Mouse (Mus musculus): Measurements from ENCODE around the gene Neb.

DNA sequence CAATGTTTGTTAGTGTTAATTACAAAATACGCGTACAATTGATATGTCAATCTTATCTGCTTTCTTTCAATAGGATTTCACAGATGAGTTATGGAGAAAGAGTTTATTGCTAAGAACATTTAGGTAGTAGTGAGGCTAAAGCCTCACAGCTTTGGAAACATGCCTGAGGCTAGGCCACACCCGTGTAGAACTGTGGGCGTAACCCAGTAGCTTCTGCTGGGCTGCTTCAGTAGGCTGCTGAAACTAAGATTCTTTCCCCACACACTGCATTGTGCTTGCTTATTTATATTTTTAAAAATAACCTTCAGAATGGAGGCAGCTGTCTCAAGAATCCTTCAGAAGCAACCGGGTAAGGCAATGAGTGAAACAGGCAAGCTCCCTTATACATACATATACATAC, 16.3 kb upstream of the Neb start:
- no peak for TF ChIP-seq CTCF (IDR thresholded peaks at IDR 0.05; ENCODE audit: control insufficient read depth, insufficient read depth, insufficient replicate concordance, low read depth, low read length)
- TF ChIP-seq POLR2A (IDR thresholded peaks at IDR 0.05; ENCODE audit: control insufficient read depth, low read depth, low read length): no peak

Measured in testis, adult 2 months (tissue).